Mouse (Mus musculus): ENCODE results near the gene Nup210l.

DNA sequence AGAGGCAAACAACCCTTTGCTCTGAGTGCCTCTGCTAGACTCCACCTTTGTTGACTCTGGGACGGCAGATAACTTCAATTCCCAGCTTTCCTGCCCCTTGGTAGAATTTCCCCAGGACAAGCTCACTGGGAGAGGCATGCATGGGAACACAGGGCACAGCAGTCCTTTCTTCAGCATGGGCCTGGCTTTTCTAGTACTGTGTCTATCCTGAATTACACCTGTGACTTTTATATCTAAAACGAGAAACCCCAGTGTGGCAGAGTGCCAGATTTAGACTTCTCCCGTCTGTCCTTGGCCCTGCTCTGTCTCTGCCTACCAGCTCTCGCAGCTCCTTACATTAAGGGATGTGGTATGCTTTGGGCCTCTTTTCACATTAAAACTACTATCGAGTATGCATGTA is 20.9 kb upstream of the Nup210l start:
- TF ChIP-seq CTCF (IDR thresholded peaks at IDR 0.05) (no peak), EP300 (IDR thresholded peaks at IDR 0.05) (no peak)
